Mouse (Mus musculus): ENCODE data around the gene Ube2o.

GRCm38 (mm10) chr11:116518482-116518881, 62.8 kb downstream of the Ube2o start:
- TF ChIP-seq CTCF (conservative IDR thresholded peaks at IDR 0.05; ENCODE audit: low read length) (no peak), NANOG (IDR thresholded peaks at IDR 0.05; ENCODE audit: borderline replicate concordance, low read length) (no peak), POU5F1 (IDR thresholded peaks at IDR 0.05; ENCODE audit: borderline replicate concordance, low read length) (no peak)

Measured in E14TG2a.4 (cell line).